Mouse (Mus musculus) G1E (cell line): ENCODE data around the gene Tmem106a.

Experiments
- CTCF ChIP-seq: IDR thresholded peaks from 2 replicates; pipeline ENCODE4 v1.5.1; 2012; ENCODE audit warnings: low read depth, low read length, inconsistent platforms, mixed read lengths
- GATA1 ChIP-seq: IDR thresholded peaks from 2 replicates; pipeline ENCODE4 v1.6.1; 2012; ENCODE audit warnings: borderline replicate concordance, low read length, inconsistent platforms, mixed read lengths
- GATA2 ChIP-seq: IDR thresholded peaks from 2 replicates; pipeline ENCODE4 v1.6.1; 2012; ENCODE audit warnings: low read depth, low read length, inconsistent platforms, borderline replicate concordance
- POLR2AphosphoS5 ChIP-seq: IDR thresholded peaks from 2 replicates; pipeline ENCODE4 v1.6.1; 2012; ENCODE audit warnings: low read depth, low read length, inconsistent platforms; ENCODE audit not compliant: insufficient replicate concordance
- TAL1 ChIP-seq: conservative IDR thresholded peaks from 2 replicates; pipeline ENCODE4 v1.6.1; 2012; ENCODE audit warnings: low read depth, low read length, inconsistent platforms, mixed read lengths

GRCm38 (mm10) chr11:101615380-101615779 lies 33.3 kb downstream of the Tmem106a start:
- TF ChIP-seq CTCF = no peak
- no peak for TF ChIP-seq GATA1
- TF ChIP-seq GATA2 = no peak
- no peak for TF ChIP-seq POLR2AphosphoS5
- TF ChIP-seq TAL1 = no peak
